Mouse (Mus musculus) limb, embryonic 13.5 days (tissue): ENCODE measurements around the gene 4931414P19Rik. TPM values are rescaled to one million over a fixed set of nuclear protein-coding genes. Genes with fewer than 3 reads are reported as not detected.

Source experiments
- ATAC-seq: fragments of 200-750 bp; cut with Nextera tagmentation; 2 replicates; pipeline ENCODE4 v1.8.0; 2017; ENCODE audit warnings: low read depth, moderate number of reproducible peaks, moderate TSS enrichment; ENCODE audit not compliant: low FRiP score
- H3K27ac ChIP-seq: fragments of 300-500 bp; sonication (generic); 2 replicates; pipeline ENCODE4 v1.5.1; 2015; ENCODE audit warnings: inconsistent platforms, mild to moderate bottlenecking, moderate library complexity
- H3K27me3 ChIP-seq: fragments of 300-500 bp; sonication (generic); 2 replicates; pipeline ENCODE4 v1.6.1; 2015; ENCODE audit warnings: mild to moderate bottlenecking, inconsistent platforms
- H3K36me3 ChIP-seq: fragments of 300-500 bp; sonication (generic); 2 replicates; pipeline ENCODE4 v1.6.1; 2015; ENCODE audit warnings: inconsistent platforms, mild to moderate bottlenecking, moderate library complexity
- H3K4me1 ChIP-seq: fragments of 300-500 bp; sonication (generic); 2 replicates; pipeline ENCODE4 v1.6.1; 2015; ENCODE audit warnings: inconsistent platforms
- H3K4me2 ChIP-seq: fragments of 300-500 bp; sonication (generic); replicated peaks from 2 replicates; pipeline ENCODE4 v1.6.1; 2015; ENCODE audit warnings: inconsistent platforms, mild to moderate bottlenecking, moderate library complexity
- H3K4me3 ChIP-seq: fragments of 300-500 bp; sonication (generic); 2 replicates; pipeline ENCODE4 v1.5.1; 2015; ENCODE audit warnings: moderate library complexity, mild to moderate bottlenecking, inconsistent platforms
- H3K9ac ChIP-seq: fragments of 300-500 bp; sonication (generic); 2 replicates; pipeline ENCODE4 v1.6.1; 2015; ENCODE audit warnings: mild to moderate bottlenecking, inconsistent platforms
- H3K9me3 ChIP-seq: fragments of 300-500 bp; sonication (generic); 2 replicates; pipeline ENCODE4 v1.6.1; 2016; ENCODE audit warnings: inconsistent platforms
- WGBS: fragments of 180-500 bp; shearing (Covaris S2); methylation state at CpG from one replicate; pipeline ENCODE4 v1.1.7; 2015; 5-methylcytosine and 5-hydroxymethylcytosine counted together
- polyA plus RNA-seq: library from polyadenylated mRNA; unstranded; fragments of >200 nt; fragmentation: Nextera tagmentation; extraction: Ambion mirVana; gene quantifications from 2 replicates; pipeline ENCODE4 v1.2.1, GENCODE M21; 2015

Gene 4931414P19Rik
- polyA plus RNA-seq, 1 experiment from 2014 or later, result 7.6 TPM

GRCm38 (mm10) chr14:54602613-54603012 lies 3.2 kb downstream of the 4931414P19Rik start:
- Histone ChIP-seq H3K4me1 (peaks cover 17% of the 10 kb centered on the region), H3K4me3 (peak overlapping the region; percentile 65), H3K27me3 (no peaks in the 10 kb centered on the region), H3K36me3 (peaks cover 13% of the 10 kb centered on the region), H3K27ac (peak overlapping the region; percentile 94), H3K4me2 (peak overlapping the region; percentile 57), H3K9me3 (no peaks in the 10 kb centered on the region), H3K9ac (peak overlapping the region; percentile 83)
- 38% methylated on average over 4 of the region's 4 CpGs for WGBS
- ATAC-seq, result no peak

- Histone ChIP-seq H3K9ac (no peak overlapping the region), H3K4me3 (no peak overlapping the region), H3K4me1 (peaks cover 17% of the 10 kb centered on the region), H3K27me3 (no peaks in the 10 kb centered on the region), H3K9me3 (no peaks in the 10 kb centered on the region), H3K27ac (no peak overlapping the region), H3K36me3 (peaks cover 18% of the 10 kb centered on the region), H3K4me2 (no peak overlapping the region)
- 66% methylated on average over 2 of the region's 2 CpGs for WGBS
- ATAC-seq, result no peak
These were observed 4.2 kb downstream of the 4931414P19Rik start for GRCm38 (mm10) chr14:54601601-54602000.

DNA sequence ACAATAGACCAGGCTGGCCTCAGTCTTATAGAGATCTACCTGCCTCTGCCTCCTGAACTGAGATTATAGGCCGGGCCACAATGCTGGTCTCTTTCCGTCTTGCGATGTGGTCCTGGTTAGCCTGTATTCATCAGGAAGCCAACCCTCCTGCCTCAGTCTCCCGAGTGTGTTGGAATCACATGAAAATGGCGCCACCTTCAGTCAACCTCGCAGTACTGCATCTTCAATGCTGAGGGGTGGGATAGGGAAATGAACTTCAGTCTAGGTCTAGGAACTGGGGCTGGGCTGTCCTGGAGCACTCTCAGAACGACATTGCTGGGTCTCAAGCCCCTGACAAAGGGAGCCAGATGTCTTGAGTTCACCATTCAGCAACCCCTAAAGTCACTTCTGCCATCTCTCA lies 8.7 kb downstream of the 4931414P19Rik start:
- Histone ChIP-seq H3K36me3 (peaks cover 38% of the 10 kb centered on the region), H3K27me3 (no peaks in the 10 kb centered on the region), H3K9ac (no peak overlapping the region), H3K27ac (no peak overlapping the region), H3K9me3 (no peaks in the 10 kb centered on the region), H3K4me3 (no peak overlapping the region), H3K4me2 (no peak overlapping the region), H3K4me1 (peaks cover 10% of the 10 kb centered on the region)
- no peak for ATAC-seq
- 74% methylated on average over 7 of the region's 7 CpGs for WGBS

GRCm38 (mm10) chr14:54594631-54595414 lies 11.0 kb downstream of the 4931414P19Rik start:
- Histone ChIP-seq H3K4me3 (no peak overlapping the region), H3K27ac (no peak overlapping the region), H3K9me3 (no peaks in the 10 kb centered on the region), H3K9ac (no peak overlapping the region), H3K27me3 (no peaks in the 10 kb centered on the region), H3K36me3 (peaks cover 49% of the 10 kb centered on the region), H3K4me1 (peaks cover 10% of the 10 kb centered on the region), H3K4me2 (no peak overlapping the region; the same call in 1 of the 2 replicates)
- no peak for ATAC-seq
- 70% methylated on average over 28 of the region's 28 CpGs for WGBS

GRCm38 (mm10) chr14:54594055-54594454 lies 11.7 kb downstream of the 4931414P19Rik start:
- H3K27me3 ChIP-seq, result no peaks in the 10 kb centered on the region

GRCm38 (mm10) chr14:54592319-54592934 lies 13.4 kb downstream of the 4931414P19Rik start:
- Histone ChIP-seq H3K9me3 (no peaks in the 10 kb centered on the region), H3K4me3 (no peak overlapping the region), H3K27ac (no peak overlapping the region; the same call in 1 of the 2 replicates), H3K9ac (peak overlapping the region; percentile 36; the same call in 1 of the 2 replicates), H3K4me1 (peaks cover 10% of the 10 kb centered on the region), H3K27me3 (no peaks in the 10 kb centered on the region), H3K36me3 (peaks cover 37% of the 10 kb centered on the region), H3K4me2 (no peak overlapping the region)
- no peak for ATAC-seq
- 54% methylated on average over 10 of the region's 10 CpGs for WGBS

More at GRCm38 (mm10) chr14:54594055-54594454, 11.7 kb downstream of the 4931414P19Rik start:
- ATAC-seq, result no peak
- no peak overlapping the region for H3K4me3 ChIP-seq
- H3K9ac ChIP-seq, result no peak overlapping the region
- H3K4me1 ChIP-seq, result peaks cover 10% of the 10 kb centered on the region
- H3K9me3 ChIP-seq, result no peaks in the 10 kb centered on the region
- H3K4me2 ChIP-seq, result no peak overlapping the region
- H3K27ac ChIP-seq, result no peak overlapping the region
- 95% methylated on average over 3 of the region's 3 CpGs for WGBS
- H3K36me3 ChIP-seq, result peaks cover 41% of the 10 kb centered on the region

GRCm38 (mm10) chr14:54591056-54591455 lies 14.7 kb downstream of the 4931414P19Rik start:
- Histone ChIP-seq H3K9me3 (no peaks in the 10 kb centered on the region), H3K27ac (no peak overlapping the region), H3K4me3 (no peak overlapping the region), H3K36me3 (peaks cover 36% of the 10 kb centered on the region), H3K4me1 (peaks cover 10% of the 10 kb centered on the region), H3K9ac (no peak overlapping the region), H3K27me3 (no peaks in the 10 kb centered on the region), H3K4me2 (no peak overlapping the region)
- ATAC-seq, result no peak
- 89% methylated on average over 16 of the region's 16 CpGs for WGBS

DNA sequence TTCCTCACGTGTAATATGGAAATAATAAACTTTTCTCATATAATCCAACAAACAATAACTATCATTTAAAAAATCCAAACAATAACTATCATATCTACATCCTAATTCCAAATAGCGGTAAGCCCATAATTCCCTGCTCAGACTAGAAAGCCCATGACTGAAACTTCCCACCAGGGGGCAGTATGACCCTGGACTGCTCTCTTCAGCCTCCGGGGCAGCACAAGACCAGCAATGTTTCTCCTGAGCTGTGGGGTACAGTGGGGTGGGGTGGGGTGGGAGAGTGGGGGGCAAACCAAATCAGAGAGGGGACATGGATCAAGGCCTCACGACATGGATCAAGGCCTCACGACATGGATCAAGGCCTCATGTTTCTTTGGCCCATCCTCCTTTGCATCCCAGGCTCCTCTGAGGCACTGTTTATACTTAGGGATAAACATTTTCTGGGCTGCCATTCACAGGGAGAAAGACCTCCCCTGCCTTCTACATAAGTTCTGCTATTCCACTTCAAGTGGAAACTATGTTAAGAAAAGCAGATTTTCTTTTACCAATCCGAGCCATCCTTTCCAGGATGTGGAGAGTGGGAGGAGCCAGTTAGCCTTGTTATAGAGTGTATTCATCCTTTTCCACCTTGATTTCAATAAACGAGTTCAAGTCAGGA lies 22.0 kb downstream of the 4931414P19Rik start:
- Histone ChIP-seq H3K27me3 (no peaks in the 10 kb centered on the region), H3K4me1 (0 out of 2 replicates have a peak, but pooled peaks cover under 1% of the 10 kb centered on the region), H3K4me2 (no peak overlapping the region), H3K9ac (no peak overlapping the region), H3K27ac (no peak overlapping the region), H3K9me3 (no peaks in the 10 kb centered on the region), H3K4me3 (no peak overlapping the region), H3K36me3 (peaks cover 30% of the 10 kb centered on the region)
- peak; percentile 28; the same call in 1 of the 2 replicates for ATAC-seq
- 50% methylated on average over 7 of the region's 7 CpGs for WGBS

GRCm38 (mm10) chr14:54582536-54582935 lies 23.3 kb downstream of the 4931414P19Rik start:
- no peaks in the 10 kb centered on the region for H3K27me3 ChIP-seq
- WGBS, result 89% methylated on average over 9 of the region's 9 CpGs
- no peak overlapping the region for H3K27ac ChIP-seq
- H3K4me1 ChIP-seq, result peaks cover 7% of the 10 kb centered on the region; the same call in 1 of the 2 replicates
- no peak overlapping the region for H3K4me2 ChIP-seq
- H3K36me3 ChIP-seq, result peaks cover 30% of the 10 kb centered on the region
- no peak overlapping the region for H3K9ac ChIP-seq
- no peaks in the 10 kb centered on the region for H3K9me3 ChIP-seq
- ATAC-seq, result no peak
- no peak overlapping the region for H3K4me3 ChIP-seq

DNA sequence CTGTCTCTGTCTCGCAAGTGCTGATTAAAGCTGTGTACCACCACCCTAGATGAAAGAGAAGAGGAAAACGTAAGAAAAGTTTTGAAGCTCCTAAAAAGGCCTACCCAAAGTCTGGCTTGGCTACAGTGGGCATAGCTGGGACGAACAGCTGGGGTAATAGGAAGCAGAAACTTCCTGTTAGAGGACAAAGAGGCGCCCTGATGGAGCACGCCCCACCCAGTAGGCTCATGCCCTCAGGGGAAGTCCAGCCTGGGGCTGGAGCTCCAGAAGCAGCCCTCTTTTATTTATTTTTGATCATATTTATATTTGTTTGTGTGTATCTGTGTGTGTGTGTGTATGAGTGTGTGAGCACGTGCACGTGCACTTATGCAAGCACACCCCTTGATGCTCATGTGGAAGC lies 26.2 kb downstream of the 4931414P19Rik start:
- no peak overlapping the region for H3K9ac ChIP-seq
- ATAC-seq, result no peak
- peaks cover 13% of the 10 kb centered on the region for H3K4me1 ChIP-seq
- no peak overlapping the region for H3K27ac ChIP-seq
- H3K4me3 ChIP-seq, result no peak overlapping the region
- H3K36me3 ChIP-seq, result peaks cover 13% of the 10 kb centered on the region
- H3K27me3 ChIP-seq, result no peaks in the 10 kb centered on the region
- no peaks in the 10 kb centered on the region for H3K9me3 ChIP-seq
- 74% methylated on average over 7 of the region's 7 CpGs for WGBS
- H3K4me2 ChIP-seq, result no peak overlapping the region

GRCm38 (mm10) chr14:54578063-54578462 lies 27.7 kb downstream of the 4931414P19Rik start:
- Histone ChIP-seq H3K4me1 (peaks cover 29% of the 10 kb centered on the region), H3K4me2 (peak overlapping the region; percentile 91), H3K9me3 (no peaks in the 10 kb centered on the region), H3K4me3 (peak overlapping the region; percentile 99), H3K36me3 (peaks cover 12% of the 10 kb centered on the region), H3K27me3 (no peaks in the 10 kb centered on the region), H3K9ac (peak overlapping the region; percentile 99), H3K27ac (peak overlapping the region; percentile 95)
- peak; percentile 7; the same call in 1 of the 2 replicates for ATAC-seq
- WGBS, result under 1% methylated on average over 10 of the region's 10 CpGs
